Mouse (Mus musculus): ENCODE data around the gene Anks1b. TPM values are rescaled to one million over a fixed set of nuclear protein-coding genes. Genes with fewer than 3 reads are reported as not detected.

The Anks1b gene
- total and polyA plus RNA-seq, 3 experiments, result not detected

DNA sequence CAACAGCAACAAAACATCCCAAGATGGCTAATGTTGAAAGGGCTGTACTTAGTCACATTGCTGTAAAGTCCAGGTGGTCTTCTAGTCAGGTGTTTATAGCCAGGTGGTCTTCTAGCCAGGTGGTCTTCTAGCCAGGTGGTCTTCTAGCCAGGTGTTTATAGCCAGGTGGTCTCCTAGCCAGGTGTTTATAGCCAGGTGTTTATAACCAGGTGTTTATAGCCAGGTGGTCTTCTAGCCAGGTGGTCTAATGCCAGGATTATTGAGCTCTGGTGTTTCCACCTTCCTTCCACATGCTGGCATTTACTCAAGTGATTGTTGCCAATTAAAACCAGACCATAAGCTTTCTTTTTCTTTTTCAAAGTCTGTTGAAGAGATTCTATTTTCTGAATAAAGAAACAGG lies 1030.9 kb downstream of the Anks1b start:
- Histone ChIP-seq H3K9me3 (replicated peaks; ENCODE audit: insufficient read depth, low read length) (no peaks in the 10 kb centered on the region), H3K4me3 (ENCODE audit: control insufficient read depth in 1 of 2, insufficient read depth in 1 of 2, low read depth in 2 of 2, low read length in 2 of 2) (no peak overlapping the region), H3K9ac (ENCODE audit: control insufficient read depth, low read depth, low read length, poor library complexity, severe bottlenecking) (no peak overlapping the region), H3K36me3 (ENCODE audit: control insufficient read depth in 1 of 2, insufficient read depth in 2 of 2, low read length in 2 of 2) (no peaks in the 10 kb centered on the region), H3K4me1 (ENCODE audit: control insufficient read depth in 1 of 2, insufficient read depth in 2 of 2, low read length in 2 of 2) (no peaks in the 10 kb centered on the region), H3K79me2 (ENCODE audit: control insufficient read depth, insufficient read depth, low read length, poor library complexity) (no peaks in the 10 kb centered on the region), H3K27me3 (ENCODE audit: control insufficient read depth in 1 of 2, insufficient read depth in 2 of 2, low read length in 2 of 2) (peaks cover 0 to 2% of the 10 kb centered on the region in 2 experiments; a peak in 2 of 4 replicates), H3K27ac (ENCODE audit: control insufficient read depth, low read depth, low read length) (no peak overlapping the region)
- no peak for TF ChIP-seq GATA1 (IDR thresholded peaks at IDR 0.05; ENCODE audit: low read depth, low read length)
- no peak for TF ChIP-seq HCFC1 (IDR thresholded peaks at IDR 0.05; ENCODE audit: low read depth, low read length)
- TF ChIP-seq MXI1 (IDR thresholded peaks at IDR 0.05; ENCODE audit: low read depth, low read length), result no peak
- TF ChIP-seq NELFE (IDR thresholded peaks at IDR 0.05; ENCODE audit: low read depth, low read length), result no peak
- no peak for TF ChIP-seq POLR2AphosphoS5 (IDR thresholded peaks at IDR 0.05; ENCODE audit: borderline replicate concordance, low read depth, low read length)
- no peak for TF ChIP-seq POLR2AphosphoS2 (IDR thresholded peaks at IDR 0.05; ENCODE audit: low read length)
- no peak for TF ChIP-seq GABPA (IDR thresholded peaks at IDR 0.05; ENCODE audit: low read depth, low read length)
- TF ChIP-seq ETS1 (IDR thresholded peaks at IDR 0.05; ENCODE audit: low read depth, low read length), result no peak
- no peak for TF ChIP-seq TBP (IDR thresholded peaks at IDR 0.05; ENCODE audit: low read depth, low read length)
- TF ChIP-seq MEF2A (IDR thresholded peaks at IDR 0.05; ENCODE audit: extremely low read depth, insufficient replicate concordance, low read depth, low read length, poor library complexity, severe bottlenecking), result no peak
- no peak for TF ChIP-seq JUND (IDR thresholded peaks at IDR 0.05; ENCODE audit: low read depth, low read length)
- DNase-seq (ENCODE audit: low read depth, low spot score), result no peak

DNA sequence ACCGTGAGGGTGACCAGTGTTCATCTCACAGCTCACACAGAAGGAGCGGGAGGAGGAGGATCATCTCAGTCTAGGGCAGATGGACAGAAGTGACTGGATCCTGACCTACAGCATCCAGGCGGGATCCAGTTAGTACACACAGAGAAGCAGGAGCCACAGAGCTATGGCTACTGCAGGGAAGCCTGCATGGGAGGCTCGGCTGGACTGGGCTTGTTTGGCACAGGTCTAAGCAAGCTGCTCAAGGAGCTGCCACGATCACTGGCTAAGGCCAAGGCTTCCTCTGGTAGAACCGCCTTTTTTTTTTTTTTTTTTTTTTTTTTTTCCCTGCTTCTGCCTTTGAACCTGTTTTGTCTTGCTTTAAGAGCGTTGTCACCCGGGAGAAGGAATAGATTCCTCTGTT lies 1034.1 kb downstream of the Anks1b start:
- Histone ChIP-seq H3K4me3 (ENCODE audit: control insufficient read depth in 1 of 2, insufficient read depth in 1 of 2, low read depth in 2 of 2, low read length in 2 of 2) (no peak overlapping the region), H3K9me3 (replicated peaks; ENCODE audit: insufficient read depth, low read length) (no peaks in the 10 kb centered on the region), H3K9ac (ENCODE audit: control insufficient read depth, low read depth, low read length, poor library complexity, severe bottlenecking) (no peak overlapping the region), H3K4me1 (ENCODE audit: control insufficient read depth in 1 of 2, insufficient read depth in 2 of 2, low read length in 2 of 2) (no peaks in the 10 kb centered on the region), H3K27ac (ENCODE audit: control insufficient read depth, low read depth, low read length) (no peak overlapping the region), H3K36me3 (ENCODE audit: control insufficient read depth in 1 of 2, insufficient read depth in 2 of 2, low read length in 2 of 2) (no peaks in the 10 kb centered on the region), H3K27me3 (ENCODE audit: control insufficient read depth in 1 of 2, insufficient read depth in 2 of 2, low read length in 2 of 2) (peaks cover 0 to 2% of the 10 kb centered on the region in 2 experiments; a peak in 2 of 4 replicates), H3K79me2 (ENCODE audit: control insufficient read depth, insufficient read depth, low read length, poor library complexity) (no peaks in the 10 kb centered on the region)
- TF ChIP-seq ZKSCAN1 (IDR thresholded peaks at IDR 0.05; ENCODE audit: low read depth, low read length) (no peak), POLR2A (IDR thresholded peaks at IDR 0.05; ENCODE audit: control insufficient read depth in 1 of 2, insufficient read depth in 1 of 2, low read depth in 1 of 2, low read length in 2 of 2, poor library complexity in 1 of 2) (no peak), ZC3H11A (IDR thresholded peaks at IDR 0.05; ENCODE audit: low read depth, low read length) (no peak), RAD21 (IDR thresholded peaks at IDR 0.05; ENCODE audit: low read depth, low read length) (no peak), MAZ (IDR thresholded peaks at IDR 0.05; ENCODE audit: low read depth, low read length) (no peak), TBP (IDR thresholded peaks at IDR 0.05; ENCODE audit: low read depth, low read length) (no peak), SMC3 (IDR thresholded peaks at IDR 0.05; ENCODE audit: low read depth, low read length) (no peak), ETS1 (IDR thresholded peaks at IDR 0.05; ENCODE audit: low read depth, low read length) (no peak), MEF2A (IDR thresholded peaks at IDR 0.05; ENCODE audit: extremely low read depth, insufficient replicate concordance, low read depth, low read length, poor library complexity, severe bottlenecking) (no peak), JUND (IDR thresholded peaks at IDR 0.05; ENCODE audit: low read depth, low read length) (no peak), USF2 (IDR thresholded peaks at IDR 0.05; ENCODE audit: borderline replicate concordance in 1 of 2, insufficient read depth in 1 of 2, low read depth in 1 of 2, low read length in 2 of 2) (no peak)
- no peak for DNase-seq (ENCODE audit: low read depth, low spot score)
